Mouse (Mus musculus) embryonic fibroblast, embryonic 13.5 days (primary cell): ENCODE measurements around the gene Gfer. TPM values are rescaled to one million over a fixed set of nuclear protein-coding genes. Genes with fewer than 3 reads are reported as not detected.
"Not testable (repeated sequence)": the region's sequence is repeated elsewhere in the genome, so short reads cannot be mapped to it uniquely, and the experiment has no call there.

Experiments
- H3K27ac ChIP-seq: 2 replicates; pipeline ENCODE4 v1.5.1; 2012; ENCODE audit warnings: low read length, control low read depth, inconsistent platforms; ENCODE audit not compliant: insufficient read depth
- H3K4me1 ChIP-seq: 2 replicates; pipeline ENCODE4 v1.6.1; 2011; ENCODE audit warnings: low read length; ENCODE audit not compliant: control insufficient read depth, insufficient read depth
- H3K4me3 ChIP-seq: 2 replicates; pipeline ENCODE4 v1.5.1; 2011; ENCODE audit warnings: mild to moderate bottlenecking, control low read depth, low read length; ENCODE audit not compliant: insufficient read depth
- CTCF ChIP-seq: IDR thresholded peaks from 2 replicates; pipeline ENCODE4 v1.5.1; 2011; ENCODE audit warnings: mild to moderate bottlenecking, control low read depth, low read length, moderate library complexity, borderline replicate concordance; ENCODE audit not compliant: insufficient read depth
- POLR2A ChIP-seq: IDR thresholded peaks from 2 replicates; pipeline ENCODE4 v1.6.1; 2011; ENCODE audit warnings: low read depth, mild to moderate bottlenecking, control low read depth, low read length, moderate library complexity
- polyA plus RNA-seq: library from polyadenylated mRNA; stranded (reverse); fragments of >200 nt; gene quantifications from 2 replicates; pipeline ENCODE4 v1.2.4, GENCODE M21; 2011; ENCODE audit warnings: low read depth; ENCODE audit not compliant: missing spikeins, insufficient read length

The Gfer gene
- polyA plus RNA-seq, 1 experiment: 26.8 TPM

GRCm38 (mm10) chr17:24723122-24723880 lies 27.3 kb upstream of the Gfer start:
- Histone ChIP-seq H3K4me1 (no peaks in the 10 kb centered on the region), H3K27ac (no peak overlapping the region), H3K4me3 (peak overlapping the region; percentile 81)
- no peak for TF ChIP-seq CTCF
- TF ChIP-seq POLR2A: peak; percentile 60

GRCm38 (mm10) chr17:24722220-24722924 lies 26.4 kb upstream of the Gfer start:
- peak; percentile 72 for TF ChIP-seq POLR2A
- TF ChIP-seq CTCF: no peak
- H3K27ac ChIP-seq: no peak overlapping the region
- H3K4me3 ChIP-seq: peak overlapping the region; percentile 81
- H3K4me1 ChIP-seq: no peaks in the 10 kb centered on the region

DNA sequence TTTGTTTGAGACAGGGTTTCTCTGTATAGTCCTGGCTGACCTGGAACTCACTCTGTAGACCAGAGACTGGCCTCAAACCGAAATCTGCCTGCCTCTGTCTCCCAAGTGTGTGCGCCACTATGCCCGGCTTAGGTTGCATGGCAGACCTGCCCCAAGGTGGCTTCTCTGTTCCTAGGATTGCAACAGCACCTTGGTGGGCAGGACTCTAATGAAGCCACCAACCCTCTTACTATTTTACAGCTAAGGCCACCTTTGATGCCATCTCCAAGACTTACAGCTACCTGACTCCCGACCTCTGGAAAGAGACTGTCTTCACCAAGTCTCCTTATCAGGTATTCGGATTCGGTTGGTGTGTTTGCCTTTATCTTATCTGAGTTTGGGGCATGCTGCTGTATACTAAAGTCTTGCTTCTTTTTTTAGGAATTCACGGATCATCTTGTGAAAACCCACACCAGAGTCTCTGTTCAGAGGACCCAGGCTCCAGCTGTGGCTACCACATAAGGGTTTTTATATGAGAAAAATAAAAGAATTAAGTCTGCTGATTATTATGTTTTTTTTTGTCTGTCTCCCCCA lies 25.5 kb upstream of the Gfer start:
- not testable (repeated sequence) for H3K4me1 ChIP-seq, H3K27ac ChIP-seq
- peak overlapping the region; percentile 81 for H3K4me3 ChIP-seq

DNA sequence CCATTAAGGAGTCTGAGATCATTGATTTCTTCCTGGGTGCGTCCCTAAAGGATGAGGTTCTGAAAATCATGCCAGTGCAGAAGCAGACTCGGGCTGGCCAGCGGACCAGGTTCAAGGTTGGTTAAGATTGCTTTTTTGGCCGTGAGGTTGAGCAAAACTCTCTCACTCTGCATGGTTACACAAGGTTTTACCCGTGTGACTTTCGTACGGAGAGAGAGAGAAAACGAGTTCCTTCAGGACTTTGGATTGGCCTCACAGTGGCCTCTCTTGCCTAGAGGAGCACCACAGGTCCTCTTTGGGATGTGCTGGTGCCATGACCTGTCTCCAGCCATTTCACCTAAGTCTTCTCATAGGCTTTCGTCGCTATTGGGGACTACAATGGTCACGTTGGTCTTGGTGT lies 24.7 kb upstream of the Gfer start:
- peak; percentile 29; the same call in 1 of the 2 replicates for TF ChIP-seq POLR2A
- H3K27ac ChIP-seq: peak overlapping the region; percentile 3; the same call in 1 of the 2 replicates

GRCm38 (mm10) chr17:24719494-24720222 lies 23.7 kb upstream of the Gfer start:
- no peaks in the 10 kb centered on the region for H3K4me1 ChIP-seq
- H3K27ac ChIP-seq: peak overlapping the region; percentile 60
- H3K4me3 ChIP-seq: peak overlapping the region; percentile 81
- TF ChIP-seq CTCF (no peak), POLR2A (peak; percentile 98)

More for the DNA sequence above, 24.7 kb upstream of the Gfer start:
- H3K4me3 ChIP-seq: peak overlapping the region; percentile 81
- H3K4me1 ChIP-seq: not testable (repeated sequence)

GRCm38 (mm10) chr17:24718938-24719337 lies 23.0 kb upstream of the Gfer start:
- H3K27ac ChIP-seq, H3K4me1 ChIP-seq: not testable (repeated sequence)
- peak overlapping the region; percentile 62 for H3K4me3 ChIP-seq

- no peak within 1 kb of the TSS for H3K27ac ChIP-seq
- no peaks in the 10 kb centered on the region for H3K4me1 ChIP-seq
- no peak for TF ChIP-seq CTCF
- peak; percentile 65 for TF ChIP-seq POLR2A
- H3K4me3 ChIP-seq: peak within 1 kb of the TSS; percentile 62
Measured at GRCm38 (mm10) chr17:24717943-24718342, 22.0 kb upstream of the Gfer start, which contains the start of the genes Rnf151 and Rps2. TSS of gene Rnf151 (minus strand) at chr17:24718063. TSS of gene Rps2 (plus strand) at chr17:24718116.

DNA sequence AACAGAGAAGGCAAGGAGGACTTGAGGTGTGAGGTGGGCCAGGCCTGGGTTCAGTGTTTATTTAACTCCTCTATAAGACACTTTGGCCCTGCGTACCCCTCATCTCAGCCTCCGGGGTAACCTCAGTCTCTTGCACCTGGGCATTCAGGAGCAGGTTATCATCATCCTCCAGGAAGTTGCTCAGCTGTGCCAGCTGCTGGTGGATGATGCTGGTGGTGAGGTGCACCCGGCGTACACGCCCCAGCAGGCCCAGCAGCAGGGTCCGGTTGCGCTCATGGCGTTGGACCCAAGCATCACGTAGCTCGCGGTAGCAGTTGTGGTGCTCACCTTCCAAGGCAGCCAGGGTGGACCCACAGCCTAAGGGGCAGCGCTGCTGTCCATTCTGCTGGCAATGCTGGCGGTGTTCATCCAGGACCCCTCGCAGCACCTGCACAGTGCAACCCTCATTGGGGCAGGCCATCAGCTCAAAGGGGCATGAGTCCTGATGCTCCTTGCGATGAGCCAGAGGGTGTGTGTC lies 20.3 kb upstream of the Gfer start:
- Histone ChIP-seq H3K27ac (no peak overlapping the region), H3K4me1 (no peaks in the 10 kb centered on the region), H3K4me3 (no peak overlapping the region)
- TF ChIP-seq POLR2A (no peak), CTCF (no peak)

DNA sequence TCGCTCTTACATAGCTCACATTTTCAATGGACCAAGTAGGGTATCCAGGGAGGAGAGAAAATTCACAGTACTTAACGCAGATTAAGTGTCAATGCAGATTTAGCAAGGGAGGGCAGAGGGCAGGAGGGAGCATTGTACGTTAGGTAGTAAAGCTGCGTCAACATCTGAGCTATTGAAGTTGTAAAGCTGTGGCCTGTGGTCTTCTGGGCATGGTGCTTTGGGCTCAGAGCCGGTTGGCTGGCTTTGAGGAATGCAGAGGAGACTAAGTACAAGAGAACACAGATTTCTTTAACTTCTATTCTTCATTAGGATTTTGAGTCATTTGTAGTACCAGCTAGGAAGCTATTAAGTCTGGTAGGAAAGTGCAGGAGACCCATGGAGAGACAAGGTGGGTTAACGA lies 19.6 kb upstream of the Gfer start:
- no peaks in the 10 kb centered on the region for H3K4me1 ChIP-seq
- TF ChIP-seq POLR2A (no peak), CTCF (no peak)
- H3K27ac ChIP-seq: no peak overlapping the region
- H3K4me3 ChIP-seq: no peak overlapping the region
